Mouse (Mus musculus) embryo, embryonic 11 days (tissue): ENCODE data around the gene Olfm2.
A peak's percentile ranks its signal among the peaks of the same experiment; 100 is the strongest.

Source experiments
- DNase-seq: peaks from one replicate; pipeline ENCODE4 v3.0.0-alpha.2; 2015

Olfm2 gene

GRCm38 (mm10) chr9:20745129-20745966 is 801 bp downstream of the Olfm2 start:
- no peak for DNase-seq

- no peak for DNase-seq
Observed at GRCm38 (mm10) chr9:20743946-20744738, 2.0 kb downstream of the Olfm2 start.

- peak; percentile 86 for DNase-seq
Observed at GRCm38 (mm10) chr9:20740407-20740806, 5.7 kb downstream of the Olfm2 start.

- DNase-seq: peak; percentile 44
Observed at GRCm38 (mm10) chr9:20738251-20738999, 7.7 kb downstream of the Olfm2 start.

- no peak for DNase-seq
Observed at GRCm38 (mm10) chr9:20737227-20737626, 8.9 kb downstream of the Olfm2 start.

DNA sequence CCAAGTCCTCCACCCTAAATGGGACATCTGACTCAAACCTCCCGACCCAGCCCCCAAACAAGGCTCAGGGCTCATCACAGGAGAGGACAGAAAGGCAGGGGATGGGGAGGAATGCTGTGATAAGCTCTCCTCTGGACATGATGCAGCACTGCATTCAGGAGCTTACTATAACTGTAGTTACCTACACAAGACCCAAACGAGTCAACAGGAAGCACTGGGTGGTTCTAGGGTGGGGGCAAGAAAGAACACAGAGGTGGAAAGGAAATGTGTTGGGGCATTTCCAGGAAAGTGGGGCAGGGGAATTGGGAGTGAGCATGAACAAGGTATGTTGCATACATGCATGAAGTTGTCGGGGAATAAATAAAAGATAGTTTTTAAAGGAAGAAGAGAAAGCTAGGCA is 11.5 kb downstream of the Olfm2 start:
- no peak for DNase-seq

- DNase-seq: no peak
Observed at GRCm38 (mm10) chr9:20731797-20732196, 14.4 kb downstream of the Olfm2 start.

- no peak for DNase-seq
Observed at GRCm38 (mm10) chr9:20729451-20729850, 16.7 kb downstream of the Olfm2 start.

DNA sequence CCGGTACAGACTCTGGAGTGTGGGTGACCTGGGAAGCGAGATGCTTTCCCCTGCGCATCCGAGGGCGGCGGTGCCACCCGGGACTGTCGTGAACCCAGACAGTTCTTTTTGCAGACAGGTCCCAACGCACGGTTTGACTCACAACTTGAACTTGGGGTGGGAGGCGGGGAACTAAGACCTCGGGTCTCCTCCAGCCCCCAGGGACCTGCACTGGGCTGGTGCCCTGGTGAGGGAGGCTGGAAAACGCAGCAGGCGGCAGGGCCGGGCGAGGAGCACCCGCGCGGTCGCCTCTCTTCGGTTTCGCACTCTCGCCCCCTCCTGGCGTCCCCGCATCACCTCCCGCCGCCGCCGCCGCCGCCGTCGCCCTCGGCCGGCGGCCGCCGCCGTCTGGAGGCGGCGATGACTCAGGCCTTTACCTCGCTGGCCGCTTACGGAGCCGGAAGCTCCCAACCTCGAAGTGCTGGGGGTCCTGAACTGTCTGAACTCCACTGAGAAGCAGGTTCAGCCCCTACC is 18.5 kb downstream of the Olfm2 start:
- peak; percentile 81 for DNase-seq

- DNase-seq: peak; percentile 69
Observed at GRCm38 (mm10) chr9:20726859-20727600, 19.1 kb downstream of the Olfm2 start.

GRCm38 (mm10) chr9:20726134-20726858 is 19.9 kb downstream of the Olfm2 start:
- DNase-seq: no peak

DNA sequence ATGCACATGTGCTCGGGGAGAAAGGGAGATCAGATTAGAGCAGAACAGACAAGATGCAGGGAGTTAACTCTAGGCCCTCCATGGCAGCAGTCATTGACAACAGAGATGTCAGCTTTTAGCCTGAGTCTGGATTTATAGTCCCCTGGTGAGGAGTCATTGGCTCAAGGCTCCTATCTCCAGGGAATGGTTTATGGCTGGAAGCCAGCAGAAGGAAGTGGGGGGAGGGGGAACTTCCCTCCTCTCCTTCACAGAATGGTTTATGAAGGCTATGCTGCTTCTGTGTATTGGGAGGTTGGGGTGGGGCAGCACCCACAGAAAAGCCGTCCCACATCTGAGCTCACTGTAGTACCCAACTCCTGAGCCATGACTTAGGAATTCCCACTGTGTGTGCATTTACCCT is 24.6 kb downstream of the Olfm2 start:
- DNase-seq: peak; percentile 56

DNA sequence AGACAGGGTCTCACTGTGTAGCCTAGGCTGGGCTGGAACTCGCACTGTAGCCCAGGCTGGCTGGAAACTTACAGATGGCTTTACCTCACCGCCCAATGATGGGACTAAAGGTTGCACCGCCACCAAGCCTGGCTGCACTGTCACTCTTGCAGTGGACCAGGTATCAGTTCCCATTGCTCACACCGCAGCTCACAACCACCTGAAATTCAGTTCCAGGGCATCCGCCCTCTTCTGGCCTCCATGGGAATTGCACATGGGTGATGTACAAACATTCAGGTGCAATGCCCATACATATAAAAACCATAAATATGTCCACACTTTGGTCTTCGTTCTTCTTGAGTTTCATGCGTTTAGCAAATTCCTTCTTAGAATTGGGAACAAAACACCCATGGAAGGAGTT is 30.8 kb downstream of the Olfm2 start:
- no peak for DNase-seq

- peak; percentile 40 for DNase-seq
Observed at GRCm38 (mm10) chr9:20713478-20713987, 32.6 kb downstream of the Olfm2 start.

GRCm38 (mm10) chr9:20712934-20713477 is 33.1 kb downstream of the Olfm2 start:
- no peak for DNase-seq

GRCm38 (mm10) chr9:20710471-20710870 is 35.7 kb downstream of the Olfm2 start:
- DNase-seq: no peak

DNA sequence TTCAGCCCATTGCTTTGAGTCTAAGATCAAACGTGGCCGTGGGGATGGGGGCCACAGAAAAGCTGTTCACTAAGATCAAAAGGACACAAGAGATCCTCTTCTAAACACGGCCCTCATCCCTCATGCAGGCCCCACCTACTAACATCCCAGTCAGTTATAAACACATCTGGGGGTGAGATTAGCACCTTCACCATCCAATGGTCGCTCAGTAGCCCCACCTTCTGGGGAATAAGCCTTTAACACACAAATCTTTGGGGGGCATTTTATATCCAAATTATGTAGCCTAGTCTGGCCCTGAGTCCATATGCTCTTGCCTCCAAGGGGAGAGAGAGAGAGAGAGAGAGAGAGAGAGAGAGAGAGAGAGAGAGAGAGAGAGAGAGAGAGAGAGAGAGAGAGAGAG is 40.2 kb downstream of the Olfm2 start:
- no peak for DNase-seq

DNA sequence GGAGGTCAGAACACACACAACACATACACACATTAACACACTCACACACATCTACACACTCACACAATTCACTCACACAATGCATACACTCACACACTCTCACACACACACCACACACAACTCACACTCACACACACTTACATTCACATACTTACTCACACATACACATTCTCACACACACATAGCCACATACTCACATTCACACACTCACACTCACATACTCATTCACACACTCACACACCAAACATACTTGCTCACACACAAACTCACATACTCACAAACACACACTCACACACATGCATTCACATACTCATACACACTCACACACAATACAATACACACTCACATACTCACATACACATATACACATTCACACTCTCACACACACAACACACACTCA is 40.7 kb downstream of the Olfm2 start:
- DNase-seq: no peak

DNA sequence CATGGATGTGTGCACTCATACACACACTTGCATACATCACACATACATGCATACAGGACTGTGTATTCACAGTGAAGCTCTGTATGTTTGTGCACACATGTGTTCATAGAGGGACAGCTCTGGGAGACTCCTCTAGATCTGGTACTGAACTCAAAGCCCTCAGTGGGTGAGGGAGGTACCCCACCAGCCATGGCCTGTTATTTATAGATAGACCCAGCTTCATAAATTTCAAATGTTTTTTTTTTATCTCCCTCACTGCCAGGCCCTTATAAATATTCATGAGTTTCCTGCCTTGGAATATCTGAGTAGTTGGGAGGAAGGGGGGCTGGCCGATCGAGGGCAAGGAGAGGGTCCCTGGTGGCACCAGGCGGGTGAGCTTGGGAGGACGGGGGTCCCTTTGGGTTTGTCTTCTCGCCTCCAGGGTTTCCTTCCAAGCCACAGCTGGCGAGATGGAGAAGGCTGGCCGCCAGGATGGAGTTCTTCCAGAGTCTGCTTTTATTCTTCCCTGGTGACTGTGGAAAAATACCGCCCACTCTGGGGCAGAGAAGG is 42.2 kb downstream of the Olfm2 start:
- DNase-seq: peak; percentile 45

GRCm38 (mm10) chr9:20697466-20697865 is 48.7 kb downstream of the Olfm2 start:
- DNase-seq: peak; percentile 78
